Mouse (Mus musculus) lung, postnatal 4 days (tissue): ENCODE measurements around the gene Nktr.

Experiments used
- DNase-seq, 2 experiments: peaks; one replicate each; pipeline ENCODE4 v3.0.0; 2021

Gene Nktr

GRCm38 (mm10) chr9:121762248-121762647 lies 43.3 kb downstream of the Nktr start:
- no peak for DNase-seq

GRCm38 (mm10) chr9:121762761-121763160 lies 43.8 kb downstream of the Nktr start:
- DNase-seq = peak in 1 of 2 experiments; percentile 28

GRCm38 (mm10) chr9:121763716-121764115 lies 44.7 kb downstream of the Nktr start:
- peak in 1 of 2 experiments; percentile 46 for DNase-seq

GRCm38 (mm10) chr9:121765166-121765855 lies 46.3 kb downstream of the Nktr start:
- DNase-seq = peak; percentile 28 to 61

GRCm38 (mm10) chr9:121772412-121772811 lies 53.4 kb downstream of the Nktr start:
- DNase-seq = no peak

GRCm38 (mm10) chr9:121775951-121776350 lies 57.0 kb downstream of the Nktr start:
- no peak for DNase-seq

- DNase-seq = no peak
Measured at GRCm38 (mm10) chr9:121776511-121776910, 57.5 kb downstream of the Nktr start.

- DNase-seq = no peak
Measured at GRCm38 (mm10) chr9:121777484-121778065, 58.6 kb downstream of the Nktr start, which contains the start of gene Klhl40. TSS of gene Klhl40 (plus strand) at chr9:121777607.

GRCm38 (mm10) chr9:121778066-121778624 lies 59.2 kb downstream of the Nktr start:
- DNase-seq = peak; percentile 48 to 68

- DNase-seq = no peak
Measured at GRCm38 (mm10) chr9:121784801-121785200, 65.8 kb downstream of the Nktr start.

GRCm38 (mm10) chr9:121785261-121785660 lies 66.3 kb downstream of the Nktr start:
- DNase-seq = no peak

- no peak for DNase-seq
Measured at GRCm38 (mm10) chr9:121786359-121786758, 67.4 kb downstream of the Nktr start.

GRCm38 (mm10) chr9:121791206-121791605 lies 72.2 kb downstream of the Nktr start:
- DNase-seq = peak; percentile 72 to 73

- no peak for DNase-seq
Measured at GRCm38 (mm10) chr9:121791757-121792521, 73.0 kb downstream of the Nktr start, which contains the start of gene Hhatl. TSS of gene Hhatl (minus strand) at chr9:121792507.

GRCm38 (mm10) chr9:121794972-121795539 lies 76.1 kb downstream of the Nktr start:
- no peak for DNase-seq

- DNase-seq = peak; percentile 53 to 71
Measured at GRCm38 (mm10) chr9:121797722-121798121, 78.8 kb downstream of the Nktr start.

GRCm38 (mm10) chr9:121798887-121799520 lies 80.0 kb downstream of the Nktr start:
- no peak for DNase-seq

- DNase-seq = no peak
Measured at GRCm38 (mm10) chr9:121802747-121803146, 83.8 kb downstream of the Nktr start.
